Mouse (Mus musculus) limb, embryonic 15.5 days (tissue): ENCODE results near the gene Ripk3. TPM values are rescaled to one million over a fixed set of nuclear protein-coding genes. Genes with fewer than 3 reads are reported as not detected.

Experiments used
- ATAC-seq: fragments of 200-750 bp; cut with Nextera tagmentation; 2 replicates; pipeline ENCODE4 v1.8.0; 2017; ENCODE audit warnings: low read depth, moderate TSS enrichment; ENCODE audit not compliant: insufficient number of reproducible peaks, low FRiP score, low TSS enrichment
- H3K27ac ChIP-seq: fragments of 300-500 bp; sonication (generic); 2 replicates; pipeline ENCODE4 v1.5.1; 2015; ENCODE audit warnings: moderate library complexity, mild to moderate bottlenecking, inconsistent platforms
- H3K27me3 ChIP-seq: fragments of 300-500 bp; sonication (generic); 2 replicates; pipeline ENCODE4 v1.6.1; 2015; ENCODE audit warnings: inconsistent platforms
- H3K36me3 ChIP-seq: fragments of 300-500 bp; sonication (generic); 2 replicates; pipeline ENCODE4 v1.6.1; 2015; ENCODE audit warnings: inconsistent platforms
- H3K4me1 ChIP-seq: fragments of 300-500 bp; sonication (generic); 2 replicates; pipeline ENCODE4 v1.6.1; 2015; ENCODE audit warnings: inconsistent platforms
- H3K4me2 ChIP-seq: fragments of 300-500 bp; sonication (generic); 2 replicates; pipeline ENCODE4 v1.6.1; 2015; ENCODE audit warnings: mild to moderate bottlenecking, inconsistent platforms
- H3K4me3 ChIP-seq: fragments of 300-500 bp; sonication (generic); 2 replicates; pipeline ENCODE4 v1.5.1; 2015; ENCODE audit warnings: mild to moderate bottlenecking, inconsistent platforms
- H3K9ac ChIP-seq: fragments of 300-500 bp; sonication (generic); 2 replicates; pipeline ENCODE4 v1.6.1; 2015; ENCODE audit warnings: inconsistent platforms
- H3K9me3 ChIP-seq: fragments of 300-500 bp; sonication (generic); 2 replicates; pipeline ENCODE4 v1.6.1; 2016; ENCODE audit warnings: inconsistent platforms
- WGBS: fragments of 180-500 bp; shearing (Covaris S2); methylation state at CpG from one replicate; pipeline ENCODE4 v1.1.7; 2015; 5-methylcytosine and 5-hydroxymethylcytosine counted together
- polyA plus RNA-seq: library from polyadenylated mRNA; unstranded; fragments of >200 nt; fragmentation: Nextera tagmentation; extraction: Ambion mirVana; gene quantifications from 2 replicates; pipeline ENCODE4 v1.2.1, GENCODE M21; 2015

Gene Ripk3
- polyA plus RNA-seq, 1 experiment from 2014 or later: 35.0 TPM

GRCm38 (mm10) chr14:55793461-55793860 is 4.8 kb upstream of the Ripk3 start:
- Histone ChIP-seq H3K9ac (no peak overlapping the region), H3K4me1 (peaks cover under 1% of the 10 kb centered on the region; the same call in 1 of the 2 replicates), H3K27ac (no peak overlapping the region), H3K4me3 (no peak overlapping the region), H3K36me3 (no peaks in the 10 kb centered on the region), H3K4me2 (no peak overlapping the region), H3K27me3 (peaks cover 5% of the 10 kb centered on the region; the same call in 1 of the 2 replicates), H3K9me3 (no peaks in the 10 kb centered on the region)
- ATAC-seq: no peak
- WGBS: 53% methylated on average over 2 of the region's 2 CpGs

GRCm38 (mm10) chr14:55787731-55788130 is 934 bp downstream of the Ripk3 start:
- 32% methylated on average over 11 of the region's 11 CpGs for WGBS
- Histone ChIP-seq H3K9me3 (no peaks in the 10 kb centered on the region), H3K36me3 (0 out of 2 replicates have a peak, but pooled peaks cover 3% of the 10 kb centered on the region), H3K9ac (0 out of 2 replicates have a peak overlapping the region, but pooled peaks have one; percentile 51), H3K4me3 (peak overlapping the region; percentile 47), H3K27ac (no peak overlapping the region), H3K27me3 (peaks cover 36% of the 10 kb centered on the region), H3K4me2 (peak overlapping the region; percentile 80), H3K4me1 (peaks cover 21% of the 10 kb centered on the region; the same call in 1 of the 2 replicates)
- ATAC-seq: no peak

- Histone ChIP-seq H3K9me3 (no peaks in the 10 kb centered on the region), H3K9ac (no peak overlapping the region), H3K27ac (no peak overlapping the region), H3K27me3 (peaks cover 41% of the 10 kb centered on the region), H3K4me3 (no peak overlapping the region), H3K4me2 (no peak overlapping the region), H3K36me3 (peaks cover 8% of the 10 kb centered on the region; the same call in 1 of the 2 replicates), H3K4me1 (peaks cover 41% of the 10 kb centered on the region)
- ATAC-seq: no peak
- 34% methylated on average over 6 of the region's 6 CpGs for WGBS
Measured at GRCm38 (mm10) chr14:55785195-55785594, 3.5 kb downstream of the Ripk3 start.

GRCm38 (mm10) chr14:55783958-55784235 is 4.8 kb downstream of the Ripk3 start, which contains the start of gene Adcy4:
Gene Adcy4 (minus strand): TSS chr14:55784095.
- 4% methylated on average over 13 of the region's 13 CpGs for WGBS
- peak within 1 kb of the TSS; percentile 78 for H3K4me2 ChIP-seq
- peaks cover 37% of the 10 kb centered on the region for H3K27me3 ChIP-seq
- H3K4me1 ChIP-seq: peaks cover 41% of the 10 kb centered on the region
- peak within 1 kb of the TSS; percentile 88 for H3K27ac ChIP-seq
- ATAC-seq: no peak
- H3K9me3 ChIP-seq: no peaks in the 10 kb centered on the region
- H3K36me3 ChIP-seq: peaks cover 11% of the 10 kb centered on the region; the same call in 1 of the 2 replicates
- H3K9ac ChIP-seq: peak within 1 kb of the TSS; percentile 55
- H3K4me3 ChIP-seq: peak within 1 kb of the TSS; percentile 51

GRCm38 (mm10) chr14:55783171-55783957 is 5.3 kb downstream of the Ripk3 start:
- Histone ChIP-seq H3K36me3 (peaks cover 14% of the 10 kb centered on the region; the same call in 1 of the 2 replicates), H3K27ac (peak overlapping the region; percentile 88), H3K9me3 (no peaks in the 10 kb centered on the region), H3K4me3 (peak overlapping the region; percentile 51), H3K9ac (peak overlapping the region; percentile 55), H3K27me3 (peaks cover 35% of the 10 kb centered on the region), H3K4me1 (peaks cover 40% of the 10 kb centered on the region), H3K4me2 (peak overlapping the region; percentile 78)
- ATAC-seq: peak; percentile 45; the same call in 1 of the 2 replicates
- 3% methylated on average over 31 of the region's 31 CpGs for WGBS

GRCm38 (mm10) chr14:55782361-55782960 is 6.2 kb downstream of the Ripk3 start:
- 0 out of 2 replicates have a peak overlapping the region, but pooled peaks have one; percentile 55 for H3K9ac ChIP-seq
- peak overlapping the region; percentile 78 for H3K4me2 ChIP-seq
- peaks cover 33% of the 10 kb centered on the region for H3K4me1 ChIP-seq
- peak overlapping the region; percentile 88 for H3K27ac ChIP-seq
- no peak for ATAC-seq
- 45% methylated on average over 9 of the region's 9 CpGs for WGBS
- H3K36me3 ChIP-seq: peaks cover 23% of the 10 kb centered on the region; the same call in 1 of the 2 replicates
- peaks cover 26% of the 10 kb centered on the region for H3K27me3 ChIP-seq
- peak overlapping the region; percentile 51 for H3K4me3 ChIP-seq
- H3K9me3 ChIP-seq: no peaks in the 10 kb centered on the region

- Histone ChIP-seq H3K9ac (no peak overlapping the region), H3K4me2 (peak overlapping the region; percentile 78), H3K36me3 (peaks cover 24% of the 10 kb centered on the region; the same call in 1 of the 2 replicates), H3K27ac (no peak overlapping the region), H3K4me1 (peaks cover 33% of the 10 kb centered on the region), H3K9me3 (no peaks in the 10 kb centered on the region), H3K27me3 (peaks cover 15% of the 10 kb centered on the region), H3K4me3 (no peak overlapping the region; the same call in none of the 2 replicates)
- 14% methylated on average over 14 of the region's 14 CpGs for WGBS
- peak; percentile 54 for ATAC-seq
Measured at GRCm38 (mm10) chr14:55781310-55781709, 7.4 kb downstream of the Ripk3 start.

GRCm38 (mm10) chr14:55780736-55781135 is 7.9 kb downstream of the Ripk3 start:
- Histone ChIP-seq H3K4me1 (peaks cover 33% of the 10 kb centered on the region), H3K27me3 (peaks cover 15% of the 10 kb centered on the region), H3K9me3 (no peaks in the 10 kb centered on the region), H3K27ac (no peak overlapping the region), H3K36me3 (peaks cover 21% of the 10 kb centered on the region; the same call in 1 of the 2 replicates), H3K9ac (no peak overlapping the region), H3K4me3 (no peak overlapping the region), H3K4me2 (no peak overlapping the region)
- WGBS: 74% methylated on average over 11 of the region's 11 CpGs
- no peak for ATAC-seq

GRCm38 (mm10) chr14:55779656-55780055 is 9.0 kb downstream of the Ripk3 start:
- 62% methylated on average over 16 of the region's 16 CpGs for WGBS
- no peak overlapping the region for H3K9ac ChIP-seq
- no peak overlapping the region for H3K27ac ChIP-seq
- no peak for ATAC-seq
- H3K4me3 ChIP-seq: no peak overlapping the region
- H3K9me3 ChIP-seq: no peaks in the 10 kb centered on the region
- H3K27me3 ChIP-seq: peaks cover 8% of the 10 kb centered on the region
- no peak overlapping the region for H3K4me2 ChIP-seq
- H3K36me3 ChIP-seq: peaks cover 21% of the 10 kb centered on the region; the same call in 1 of the 2 replicates
- peaks cover 33% of the 10 kb centered on the region for H3K4me1 ChIP-seq

GRCm38 (mm10) chr14:55778686-55779085 is 10.0 kb downstream of the Ripk3 start:
- WGBS: 90% methylated on average over 15 of the region's 15 CpGs
- Histone ChIP-seq H3K4me3 (no peak overlapping the region), H3K27me3 (0 out of 2 replicates have a peak, but pooled peaks cover 5% of the 10 kb centered on the region), H3K4me2 (no peak overlapping the region), H3K36me3 (peaks cover 27% of the 10 kb centered on the region; the same call in 1 of the 2 replicates), H3K9me3 (no peaks in the 10 kb centered on the region), H3K9ac (no peak overlapping the region), H3K27ac (no peak overlapping the region), H3K4me1 (peaks cover 28% of the 10 kb centered on the region)
- ATAC-seq: no peak

- no peak for ATAC-seq
- H3K27me3 ChIP-seq: 0 out of 2 replicates have a peak, but pooled peaks cover 5% of the 10 kb centered on the region
- WGBS: 85% methylated on average over 11 of the region's 11 CpGs
Measured at GRCm38 (mm10) chr14:55777806-55778205, 10.9 kb downstream of the Ripk3 start.

GRCm38 (mm10) chr14:55777176-55777575 is 11.5 kb downstream of the Ripk3 start:
- WGBS: 49% methylated on average over 3 of the region's 3 CpGs
- Histone ChIP-seq H3K9ac (no peak overlapping the region), H3K27ac (no peak overlapping the region), H3K9me3 (no peaks in the 10 kb centered on the region), H3K4me2 (no peak overlapping the region), H3K4me1 (peaks cover 15% of the 10 kb centered on the region), H3K4me3 (no peak overlapping the region), H3K27me3 (0 out of 2 replicates have a peak, but pooled peaks cover 5% of the 10 kb centered on the region), H3K36me3 (peaks cover 32% of the 10 kb centered on the region; the same call in 1 of the 2 replicates)
- ATAC-seq: no peak

More at GRCm38 (mm10) chr14:55777806-55778205, 10.9 kb downstream of the Ripk3 start:
- Histone ChIP-seq H3K4me2 (no peak overlapping the region), H3K4me3 (no peak overlapping the region), H3K4me1 (peaks cover 21% of the 10 kb centered on the region), H3K27ac (no peak overlapping the region), H3K9me3 (no peaks in the 10 kb centered on the region), H3K36me3 (peaks cover 32% of the 10 kb centered on the region; the same call in 1 of the 2 replicates), H3K9ac (no peak overlapping the region)
